Mouse (Mus musculus) CH12.LX (cell line): Measurements from ENCODE around the gene Wdr72. TPM values are rescaled to one million over a fixed set of nuclear protein-coding genes. Genes with fewer than 3 reads are reported as not detected.

Experiments used
- DNase-seq: peaks from one replicate; pipeline ENCODE4 v3.0.0-alpha.2; 2013; ENCODE audit errors: extremely low read depth
- H3K27ac ChIP-seq: 2 replicates; pipeline ENCODE4 v1.5.1; 2012; ENCODE audit warnings: low read depth, mild to moderate bottlenecking, control low read depth, moderate library complexity; ENCODE audit not compliant: insufficient read depth
- H3K27me3 ChIP-seq: replicated peaks from 2 replicates; pipeline ENCODE3; 2012; ENCODE audit warnings: inconsistent platforms
- H3K36me3 ChIP-seq, 2 experiments: replicated peaks in 1 of 2; 2 replicates each; pipeline versions ENCODE3 to v1.6.1; 2012; ENCODE audit warnings: inconsistent platforms in 1 of 2, low read length in 1 of 2, mild to moderate bottlenecking in 1 of 2, mixed read lengths in 1 of 2, moderate library complexity in 1 of 2; ENCODE audit not compliant: control insufficient read depth in 1 of 2, insufficient read depth in 1 of 2
- H3K4me1 ChIP-seq, 2 experiments: 2 replicates each; pipeline ENCODE4 v1.6.1; 2012; ENCODE audit warnings: inconsistent platforms in 1 of 2, moderate library complexity in 1 of 2; ENCODE audit not compliant: insufficient read depth in 2 of 2, control insufficient read depth in 1 of 2
- H3K4me2 ChIP-seq: 2 replicates; pipeline ENCODE4 v1.6.1; 2012; ENCODE audit warnings: low read depth, mild to moderate bottlenecking, control low read depth; ENCODE audit not compliant: poor library complexity, insufficient read depth, severe bottlenecking
- H3K4me3 ChIP-seq, 3 experiments: fragments of 150-350 bp in 1 of 3; sonication (generic) in 1 of 3; replicated peaks in 1 of 3; 2 replicates each; pipeline versions ENCODE3 to v1.5.1; 2011 to 2012; ENCODE audit warnings: low read depth in 2 of 3, low read length in 2 of 3, mild to moderate bottlenecking in 2 of 3, moderate library complexity in 2 of 3, control low read depth in 1 of 3, improper control_type of control experiment in 1 of 3, inconsistent platforms in 1 of 3, mixed read lengths in 1 of 3; ENCODE audit not compliant: poor library complexity in 1 of 3
- H3K79me2 ChIP-seq: replicated peaks from 2 replicates; pipeline ENCODE4 v1.6.1; 2012; ENCODE audit warnings: mild to moderate bottlenecking, moderate library complexity; ENCODE audit not compliant: control insufficient read depth, poor library complexity, insufficient read depth, severe bottlenecking; ENCODE audit errors: extremely low read depth
- H3K9ac ChIP-seq: 2 replicates; pipeline ENCODE4 v1.6.1; 2012; ENCODE audit warnings: low read depth, mild to moderate bottlenecking, control low read depth, moderate library complexity; ENCODE audit not compliant: insufficient read depth
- H3K9me3 ChIP-seq: replicated peaks from 2 replicates; pipeline ENCODE3; 2012; ENCODE audit warnings: low read length, inconsistent platforms, mixed read lengths
- BHLHE40 ChIP-seq: IDR thresholded peaks from 2 replicates; pipeline ENCODE4 v1.6.1; 2011; ENCODE audit warnings: mild to moderate bottlenecking, low read depth, low read length, improper control_type of control experiment
- CHD1 ChIP-seq: IDR thresholded peaks from 2 replicates; pipeline ENCODE4 v1.6.1; 2012; ENCODE audit warnings: low read depth, low read length, improper control_type of control experiment, inconsistent platforms
- CTCF ChIP-seq, 2 experiments: IDR thresholded peaks in 1 of 2; conservative IDR thresholded peaks in 1 of 2; 2 replicates each; pipeline ENCODE4 v1.5.1; 2011 to 2012; ENCODE audit warnings: low read depth in 2 of 2, low read length in 2 of 2, improper control_type of control experiment in 1 of 2, inconsistent platforms in 1 of 2, mild to moderate bottlenecking in 1 of 2, moderate library complexity in 1 of 2
- E2F4 ChIP-seq: IDR thresholded peaks from 2 replicates; pipeline ENCODE4 v1.6.1; 2011; ENCODE audit warnings: low read depth, low read length, improper control_type of control experiment; ENCODE audit not compliant: insufficient replicate concordance
- ELF1 ChIP-seq: IDR thresholded peaks from 2 replicates; pipeline ENCODE4 v1.6.1; 2014; ENCODE audit warnings: low read depth, mild to moderate bottlenecking, inconsistent platforms, low read length, improper control_type of control experiment
- EP300 ChIP-seq: IDR thresholded peaks from 2 replicates; pipeline ENCODE4 v1.6.1; 2011; ENCODE audit warnings: low read length, improper control_type of control experiment
- ETS1 ChIP-seq: conservative IDR thresholded peaks from 2 replicates; pipeline ENCODE4 v1.6.1; 2012; ENCODE audit warnings: low read depth, mild to moderate bottlenecking, inconsistent platforms, low read length, improper control_type of control experiment, moderate library complexity
- GABPA ChIP-seq: IDR thresholded peaks from 2 replicates; pipeline ENCODE4 v1.6.1; 2012; ENCODE audit warnings: low read depth, low read length, improper control_type of control experiment, inconsistent platforms; ENCODE audit not compliant: insufficient replicate concordance
- HCFC1 ChIP-seq: IDR thresholded peaks from 2 replicates; pipeline ENCODE4 v1.6.1; 2012; ENCODE audit warnings: low read depth, mild to moderate bottlenecking, inconsistent platforms, low read length, improper control_type of control experiment
- IRF4 ChIP-seq: IDR thresholded peaks from 2 replicates; pipeline ENCODE4 v1.6.1; 2014; ENCODE audit warnings: low read depth, mild to moderate bottlenecking, inconsistent platforms, low read length, improper control_type of control experiment
- JUN ChIP-seq: IDR thresholded peaks from 2 replicates; pipeline ENCODE4 v1.6.1; 2011; ENCODE audit warnings: low read depth, mild to moderate bottlenecking, low read length, improper control_type of control experiment, moderate library complexity; ENCODE audit not compliant: insufficient read depth
- JUND ChIP-seq: conservative IDR thresholded peaks from 2 replicates; pipeline ENCODE4 v1.6.1; 2011; ENCODE audit warnings: low read depth, low read length, improper control_type of control experiment
- KAT2A ChIP-seq: IDR thresholded peaks from 2 replicates; pipeline ENCODE4 v1.6.1; 2012; ENCODE audit warnings: low read length, improper control_type of control experiment, inconsistent platforms; ENCODE audit not compliant: insufficient replicate concordance
- MAX ChIP-seq: IDR thresholded peaks from 2 replicates; pipeline ENCODE4 v1.6.1; 2011; ENCODE audit warnings: low read length, improper control_type of control experiment
- MAZ ChIP-seq: IDR thresholded peaks from 2 replicates; pipeline ENCODE4 v1.6.1; 2012; ENCODE audit warnings: low read depth, mild to moderate bottlenecking, inconsistent platforms, low read length, improper control_type of control experiment, moderate library complexity
- MYC ChIP-seq: IDR thresholded peaks from 2 replicates; pipeline ENCODE4 v1.6.1; 2011; ENCODE audit warnings: low read depth, mild to moderate bottlenecking, improper control_type of control experiment, low read length
- POLR2AphosphoS2 ChIP-seq: IDR thresholded peaks from 2 replicates; pipeline ENCODE4 v1.6.1; 2011; ENCODE audit warnings: low read depth, low read length, improper control_type of control experiment
- RAD21 ChIP-seq: IDR thresholded peaks from 2 replicates; pipeline ENCODE4 v1.6.1; 2011; ENCODE audit warnings: low read depth, mild to moderate bottlenecking, low read length, improper control_type of control experiment, moderate library complexity
- RCOR1 ChIP-seq: conservative IDR thresholded peaks from 2 replicates; pipeline ENCODE4 v1.6.1; 2012; ENCODE audit warnings: low read depth, mild to moderate bottlenecking, inconsistent platforms, low read length, improper control_type of control experiment
- SIN3A ChIP-seq: IDR thresholded peaks from 2 replicates; pipeline ENCODE4 v1.6.1; 2012; ENCODE audit warnings: low read length, improper control_type of control experiment, inconsistent platforms
- TBP ChIP-seq: conservative IDR thresholded peaks from 2 replicates; pipeline ENCODE4 v1.6.1; 2011; ENCODE audit warnings: low read depth, low read length, improper control_type of control experiment
- TCF12 ChIP-seq: IDR thresholded peaks from 2 replicates; pipeline ENCODE4 v1.6.1; 2014; ENCODE audit warnings: low read depth, mild to moderate bottlenecking, inconsistent platforms, low read length, improper control_type of control experiment
- UBTF ChIP-seq: IDR thresholded peaks from 2 replicates; pipeline ENCODE4 v1.6.1; 2012; ENCODE audit warnings: low read depth, mild to moderate bottlenecking, inconsistent platforms, low read length, improper control_type of control experiment, moderate library complexity
- USF1 ChIP-seq: IDR thresholded peaks from 2 replicates; pipeline ENCODE4 v1.6.1; 2014; ENCODE audit warnings: low read depth, mild to moderate bottlenecking, inconsistent platforms, low read length, improper control_type of control experiment
- ZC3H11A ChIP-seq: IDR thresholded peaks from 2 replicates; pipeline ENCODE4 v1.6.1; 2012; ENCODE audit warnings: low read depth, mild to moderate bottlenecking, inconsistent platforms, low read length, improper control_type of control experiment
- dilution Hi-C: fragments of 300-500 bp; cut with MboI; formaldehyde crosslinking; loops from 2 replicates; pipeline ENCODE4 v1.14.3; 2020; ENCODE audit warnings: low sequenced_read_pairs; ENCODE audit not compliant: extremely low pct_unique_long_range_greater_than_20kb, extremely low pct_ligation_motif_present
- in situ Hi-C: fragments of 300-500 bp; cut with MboI; formaldehyde crosslinking; loops from 3 replicates; pipeline ENCODE4 v1.14.3; 2019; ENCODE audit warnings: low sequenced_read_pairs, low pct_ligation_motif_present, low pct_unique_long_range_greater_than_20kb, mixed read lengths
- polyA plus RNA-seq: library from polyadenylated mRNA; unstranded; fragments of >175 nt; gene quantifications from 2 replicates; pipeline ENCODE4 v1.2.1, GENCODE M21; 2012; ENCODE audit warnings: low read depth; ENCODE audit not compliant: insufficient read length
- total RNA-seq, 2 experiments: library from RNA; depleted of rRNA; stranded (reverse); fragments of 300-350 nt in 1 of 2; fragments of >200 nt in 1 of 2; gene quantifications; 2 replicates each; pipeline ENCODE4 v1.2.3; 2012 to 2014

Gene Wdr72
- total and polyA plus RNA-seq, 3 experiments: 0.04 TPM; not detected in 2

GRCm38 (mm10) chr9:74282072-74282471 lies 171.9 kb downstream of the Wdr72 start:
- Histone ChIP-seq H3K9ac (no peak overlapping the region), H3K9me3 (no peaks in the 10 kb centered on the region), H3K4me2 (no peak overlapping the region), H3K4me1 (no peaks in the 10 kb centered on the region), H3K27me3 (peaks cover 2% of the 10 kb centered on the region), H3K36me3 (no peaks in the 10 kb centered on the region), H3K27ac (no peak overlapping the region), H3K79me2 (no peaks in the 10 kb centered on the region), H3K4me3 (no peak overlapping the region)
- TF ChIP-seq POLR2AphosphoS2: no peak
- TF ChIP-seq E2F4: no peak
- no peak for TF ChIP-seq MAX
- no peak for TF ChIP-seq RCOR1
- no peak for TF ChIP-seq CHD1
- TF ChIP-seq MYC: no peak
- TF ChIP-seq JUN: no peak
- no peak for TF ChIP-seq CTCF (conservative IDR thresholded peaks at IDR 0.05 in 1 of 2, IDR thresholded peaks at IDR 0.05 in 1 of 2; ENCODE audit: low read depth in 2 of 2, low read length in 2 of 2)
- no peak for TF ChIP-seq HCFC1
- TF ChIP-seq MAZ: no peak
- TF ChIP-seq KAT2A: no peak
- TF ChIP-seq JUND: no peak
- TF ChIP-seq ETS1: no peak
- no peak for TF ChIP-seq IRF4
- no peak for TF ChIP-seq EP300
- TF ChIP-seq USF1: no peak
- TF ChIP-seq BHLHE40: no peak
- in situ Hi-C loops (no loop called here), dilution Hi-C loops (no loop called here)
- no peak for DNase-seq

- TF ChIP-seq CTCF (conservative IDR thresholded peaks at IDR 0.05 in 1 of 2, IDR thresholded peaks at IDR 0.05 in 1 of 2; ENCODE audit: low read depth in 2 of 2, low read length in 2 of 2) (peak in 1 of 2 experiments; percentile 49; a peak in 2 of 4 replicates), JUN (no peak), UBTF (no peak), TBP (no peak), ZC3H11A (no peak), GABPA (no peak), IRF4 (no peak), TCF12 (no peak), ELF1 (no peak), SIN3A (no peak), EP300 (no peak), JUND (no peak), RCOR1 (no peak), POLR2AphosphoS2 (no peak), RAD21 (peak; percentile 51), BHLHE40 (no peak)
- Histone ChIP-seq H3K79me2 (no peaks in the 10 kb centered on the region), H3K4me2 (no peak overlapping the region), H3K9me3 (no peaks in the 10 kb centered on the region), H3K27ac (no peak overlapping the region), H3K4me1 (no peaks in the 10 kb centered on the region), H3K27me3 (peaks cover 2% of the 10 kb centered on the region), H3K9ac (no peak overlapping the region), H3K36me3 (no peaks in the 10 kb centered on the region), H3K4me3 (no peak overlapping the region)
- in situ Hi-C loops (no loop called here), dilution Hi-C loops (no loop called here)
- DNase-seq: no peak
These were observed 176.1 kb downstream of the Wdr72 start for GRCm38 (mm10) chr9:74286210-74286609.
